12 mouse cellular contexts compared by ENCODE assay signal in the genomic region with DNA sequence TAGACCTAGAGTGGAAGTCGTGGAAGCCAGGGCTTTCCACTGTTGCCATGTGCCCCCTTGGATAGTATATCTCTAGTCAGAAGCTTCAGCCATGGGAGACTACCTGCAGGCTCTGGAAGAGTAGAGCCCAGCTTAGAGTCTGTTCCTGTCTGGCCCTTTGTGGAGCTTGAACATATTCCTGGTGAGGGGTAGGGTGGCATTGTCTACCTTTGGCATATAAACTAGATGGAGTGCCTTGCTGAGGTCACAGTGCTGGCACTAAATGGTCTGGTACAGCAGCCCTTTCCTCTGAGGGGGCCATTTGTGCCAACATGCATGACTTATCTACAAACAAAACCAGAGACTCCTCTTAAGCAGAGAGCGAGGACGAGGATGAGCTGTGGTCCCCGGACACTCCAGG.
"Had no signal": no experiment of that assay in that cellular context is flagged by ENCODE, and none has a peak within 500 bp of the region (broad histone marks: within the 10 kb centered on the region; RNA-seq: fewer than 3 reads in every experiment).

No protein-coding gene starts in this region.

- H3K4me1 ChIP-seq: intestine, embryonic 15.5 days; limb, embryonic 12.5 days; stomach, embryonic 15.5 days had no signal

- H3K4me2 ChIP-seq: intestine, embryonic 15.5 days; limb, embryonic 12.5 days; stomach, embryonic 15.5 days had no signal

- H3K27me3 ChIP-seq: intestine, embryonic 15.5 days; limb, embryonic 12.5 days; stomach, embryonic 15.5 days had no signal

- H3K36me3 ChIP-seq: intestine, embryonic 15.5 days; limb, embryonic 12.5 days; stomach, embryonic 15.5 days had no signal

- DNase-seq: kidney, adult 18-20 months; kidney, postnatal 10 days; kidney, postnatal 4 days; lung, adult 18-20 months; right cerebral cortex, postnatal 14 days; thymus, adult 2 months; thymus, postnatal 25 days had no signal

- ATAC-seq: intestine, embryonic 15.5 days had no signal

- H3K4me3 ChIP-seq: intestine, embryonic 15.5 days; layer of hippocampus, adult 2 months; limb, embryonic 12.5 days; stomach, embryonic 15.5 days had no signal

- H3K27ac ChIP-seq: intestine, embryonic 15.5 days; layer of hippocampus, adult 2 months; limb, embryonic 12.5 days; liver, embryonic 14.5 days; stomach, embryonic 15.5 days had no signal

- H3K9me3 ChIP-seq: intestine, embryonic 15.5 days; stomach, embryonic 15.5 days had no signal

- H3K9ac ChIP-seq: intestine, embryonic 15.5 days; limb, embryonic 12.5 days; liver, embryonic 14.5 days; stomach, embryonic 15.5 days had no signal
